Mouse (Mus musculus) cerebellum, postnatal 25 days (tissue): ENCODE measurements around the gene Kcnma1.

Experiments used
- DNase-seq, 2 experiments: peaks; one replicate each; pipeline ENCODE4 v3.0.0; 2021; ENCODE audit warnings: mixed read lengths in 2 of 2

Kcnma1 gene

GRCm38 (mm10) chr14:23771794-23772193 lies 242.5 kb downstream of the Kcnma1 start:
- DNase-seq = no peak

DNA sequence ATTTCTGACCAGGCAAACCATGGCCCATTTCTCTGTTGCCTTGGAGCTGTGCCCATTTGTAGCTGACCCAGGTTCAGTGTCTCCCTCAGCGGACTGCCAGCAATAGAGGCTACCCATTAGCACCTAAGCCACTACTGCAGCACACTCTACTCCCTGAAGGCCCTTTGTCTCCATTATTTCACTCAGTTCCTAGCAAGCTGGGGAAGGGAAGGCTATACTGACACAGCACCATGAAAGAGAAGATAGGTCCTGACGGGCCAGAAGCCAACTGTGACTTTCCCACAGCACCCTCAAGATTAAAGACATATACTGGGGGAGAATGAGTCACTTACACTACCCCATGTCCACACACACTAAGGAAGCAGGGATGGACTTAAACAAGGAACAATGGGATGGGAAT lies 251.8 kb downstream of the Kcnma1 start:
- DNase-seq = peak in 1 of 2 experiments; percentile 25

DNA sequence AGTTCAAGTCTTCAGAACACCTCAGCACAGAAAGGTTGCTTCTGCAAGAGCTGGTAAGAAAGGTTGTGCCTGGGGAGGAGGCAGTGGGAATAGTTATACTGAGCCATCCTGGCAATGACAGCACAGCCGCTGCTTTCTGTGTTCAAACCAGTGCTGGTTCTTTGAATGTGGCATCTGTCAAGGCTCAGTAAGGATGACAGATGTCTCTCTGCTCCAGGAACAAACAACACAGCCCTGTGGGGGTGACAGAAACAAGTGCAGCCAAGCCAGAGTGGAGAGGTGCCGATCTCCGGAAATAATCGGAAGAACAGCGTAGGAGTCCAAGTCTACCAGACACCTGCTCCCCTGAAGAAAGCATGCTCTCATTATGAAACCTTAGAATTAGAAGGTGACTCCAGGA lies 254.7 kb downstream of the Kcnma1 start:
- no peak for DNase-seq

DNA sequence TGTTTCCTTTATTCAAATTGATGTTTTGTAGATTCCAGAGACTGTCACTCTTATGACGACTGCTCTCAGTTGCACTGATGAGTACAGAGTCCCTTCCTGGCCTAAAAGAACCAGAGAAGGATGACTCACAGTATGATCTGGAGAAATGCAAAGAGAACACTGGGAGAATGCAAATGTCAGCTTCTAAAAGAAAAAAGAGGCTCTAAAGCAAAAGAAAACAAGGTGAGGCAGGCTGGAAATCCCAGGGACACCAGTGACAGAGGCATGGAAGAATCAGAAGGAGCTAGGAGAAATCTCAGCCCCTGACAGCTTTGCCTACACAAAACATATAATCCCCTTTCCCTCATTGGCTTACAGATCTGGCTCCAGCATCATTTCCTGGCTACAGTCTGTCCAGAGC lies 255.9 kb downstream of the Kcnma1 start:
- no peak for DNase-seq

GRCm38 (mm10) chr14:23748011-23748410 lies 266.3 kb downstream of the Kcnma1 start:
- no peak for DNase-seq

- DNase-seq = no peak
Measured at GRCm38 (mm10) chr14:23746976-23747375, 267.3 kb downstream of the Kcnma1 start.

DNA sequence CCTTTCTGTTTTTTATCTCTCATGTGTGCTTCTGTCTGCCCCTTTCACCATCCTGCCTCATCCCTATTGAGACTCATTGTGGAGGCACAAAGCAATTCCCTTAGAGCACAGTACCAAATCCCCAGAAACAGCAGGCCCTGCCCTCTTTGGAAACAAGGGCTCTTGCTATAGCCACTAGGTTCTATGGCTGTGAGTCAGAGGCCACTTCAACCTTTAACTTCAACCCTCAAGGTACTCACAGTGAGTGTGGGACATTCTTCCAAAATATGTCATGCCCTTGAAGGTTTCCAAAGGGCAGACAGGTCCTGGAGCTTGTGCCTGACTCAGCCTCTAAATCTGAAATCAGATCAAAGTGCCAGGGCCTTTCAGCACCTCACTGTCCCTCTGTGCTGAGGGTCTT lies 272.8 kb downstream of the Kcnma1 start:
- DNase-seq = no peak

DNA sequence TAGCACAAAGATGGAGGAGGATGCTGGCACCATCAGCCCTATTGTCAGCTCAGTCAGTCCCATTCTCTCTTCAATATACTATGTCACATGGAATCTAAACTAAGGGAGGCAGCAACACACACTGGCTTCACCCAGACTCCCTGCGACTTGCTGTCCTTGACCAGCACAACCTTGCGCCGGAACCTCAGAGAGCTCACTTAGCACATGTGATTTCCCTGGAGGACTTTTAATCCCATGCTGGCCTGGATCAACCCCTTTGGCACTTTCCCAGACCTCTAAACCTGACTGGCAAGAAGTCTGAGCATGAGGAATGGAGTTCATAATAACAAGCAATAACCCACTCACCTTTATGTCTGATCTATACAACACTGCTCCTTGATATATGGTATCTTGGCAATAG lies 280.1 kb downstream of the Kcnma1 start:
- no peak for DNase-seq

GRCm38 (mm10) chr14:23729377-23729776 lies 284.9 kb downstream of the Kcnma1 start:
- DNase-seq = no peak

DNA sequence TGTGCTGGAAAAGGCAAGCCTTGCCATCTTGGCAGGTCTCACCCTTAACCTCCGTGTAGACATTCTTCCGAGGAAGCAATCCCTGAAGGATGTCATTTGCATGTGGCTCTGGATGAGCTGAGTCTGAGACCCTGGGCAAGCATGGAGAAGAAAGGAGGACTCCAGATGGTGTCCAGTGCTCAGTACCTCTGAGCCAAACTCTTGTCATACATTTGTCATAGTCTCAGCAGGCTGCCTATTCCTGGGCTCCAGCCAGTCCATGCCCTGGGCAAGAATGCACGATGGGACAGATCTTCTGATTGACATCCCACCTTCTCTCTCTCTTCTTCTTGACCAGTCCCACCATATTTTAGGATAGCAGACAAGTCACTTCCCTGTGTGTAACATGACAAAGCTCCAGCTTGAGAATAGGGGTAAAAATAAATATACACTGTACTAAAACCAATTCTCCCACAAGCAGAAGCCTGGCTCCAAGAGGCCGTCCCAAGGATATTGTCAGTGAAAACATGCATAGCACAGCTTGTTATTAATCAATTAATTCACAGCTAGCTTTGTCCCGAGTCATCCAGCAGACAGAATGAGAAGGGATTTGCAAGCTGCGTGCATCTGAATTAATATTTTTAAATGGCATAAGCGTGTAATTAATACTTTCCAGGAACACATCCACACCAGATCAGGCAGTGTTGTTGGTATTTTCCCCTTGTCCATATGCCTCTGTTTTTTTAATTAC lies 290.4 kb downstream of the Kcnma1 start:
- peak; percentile 25 to 49 for DNase-seq

GRCm38 (mm10) chr14:23719246-23719645 lies 295.0 kb downstream of the Kcnma1 start:
- no peak for DNase-seq

DNA sequence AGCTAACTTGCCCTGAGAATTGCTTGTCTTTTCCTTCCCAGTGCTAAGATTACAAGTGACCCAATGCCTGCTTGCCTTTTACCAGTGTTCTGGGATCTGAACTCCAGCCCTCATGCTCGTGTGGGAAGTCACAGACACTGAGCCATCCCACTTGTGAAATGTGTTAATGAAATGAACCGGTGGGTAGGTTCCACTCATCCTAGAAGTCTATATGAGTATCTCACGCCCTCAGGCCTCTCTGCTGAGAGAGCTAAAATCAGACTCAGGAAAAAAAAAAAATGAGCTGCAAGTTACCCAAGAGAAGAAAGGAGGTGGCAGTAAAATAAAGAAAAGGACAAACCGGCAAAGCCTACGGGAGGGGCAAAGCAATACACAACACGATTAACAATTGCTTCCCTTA lies 295.6 kb downstream of the Kcnma1 start:
- DNase-seq = no peak

GRCm38 (mm10) chr14:23714396-23715131 lies 299.7 kb downstream of the Kcnma1 start:
- no peak for DNase-seq

DNA sequence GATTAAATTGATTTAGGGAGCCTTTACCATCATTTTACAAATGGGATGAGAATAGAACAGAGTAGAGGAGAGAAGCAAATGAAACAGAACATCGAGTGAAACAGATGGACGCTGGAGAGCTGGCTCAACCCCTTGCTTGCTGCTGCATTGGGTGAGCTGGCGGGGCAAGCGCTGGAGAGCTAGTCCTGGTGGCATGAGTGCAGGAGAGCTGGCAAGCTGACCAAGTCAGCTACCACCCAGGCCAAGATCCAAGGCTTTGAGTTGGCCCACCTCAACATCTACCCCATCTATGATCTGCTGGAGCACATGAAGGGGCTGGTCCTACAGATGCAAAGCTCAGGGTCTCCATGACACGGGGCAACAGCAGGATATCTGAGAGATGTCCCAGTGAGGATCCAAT lies 301.4 kb downstream of the Kcnma1 start:
- DNase-seq = no peak

- no peak for DNase-seq
Measured at GRCm38 (mm10) chr14:23710954-23711353, 303.3 kb downstream of the Kcnma1 start.

GRCm38 (mm10) chr14:23706837-23707236 lies 307.5 kb downstream of the Kcnma1 start:
- no peak for DNase-seq

DNA sequence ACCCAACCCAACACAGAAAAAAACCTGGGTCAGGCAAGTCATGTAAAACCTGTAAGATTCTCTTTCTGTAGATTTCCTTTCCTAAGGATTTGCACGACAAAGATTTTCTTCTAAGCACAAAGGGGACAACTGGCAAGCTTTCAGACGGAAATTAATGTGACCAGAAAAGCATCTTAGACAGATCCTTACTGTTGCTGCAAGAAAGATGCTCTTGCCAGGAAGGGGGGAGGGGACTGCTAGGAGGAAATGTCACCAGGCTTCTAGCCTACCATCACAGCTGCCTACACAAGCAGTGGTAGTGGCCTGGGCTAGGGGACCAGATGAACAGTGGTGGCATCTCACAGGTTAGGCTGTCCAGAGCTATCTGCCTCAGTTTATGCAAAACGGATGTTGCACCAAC lies 308.6 kb downstream of the Kcnma1 start:
- DNase-seq = no peak

DNA sequence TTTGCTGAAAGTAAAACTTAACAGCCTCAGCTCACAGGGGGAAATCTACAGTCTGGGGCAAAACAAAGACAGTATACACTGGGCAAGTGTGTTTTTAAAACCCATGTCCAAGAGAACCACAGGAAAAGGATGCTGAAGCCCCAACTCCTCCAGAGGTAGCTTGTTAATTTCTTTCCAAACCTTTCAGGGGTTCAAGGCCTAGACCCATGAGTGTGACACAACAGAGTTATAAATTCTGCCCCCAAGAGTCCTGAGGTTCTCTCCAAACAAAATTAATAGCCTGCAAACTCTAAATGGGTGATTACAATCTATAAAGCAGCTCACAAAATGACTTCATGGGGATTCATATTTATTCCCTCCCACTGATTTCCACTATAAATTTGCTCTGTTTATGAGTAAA lies 310.0 kb downstream of the Kcnma1 start:
- DNase-seq = no peak

GRCm38 (mm10) chr14:23696341-23696740 lies 317.9 kb downstream of the Kcnma1 start:
- no peak for DNase-seq

GRCm38 (mm10) chr14:23689681-23690080 lies 324.6 kb downstream of the Kcnma1 start:
- DNase-seq = no peak

DNA sequence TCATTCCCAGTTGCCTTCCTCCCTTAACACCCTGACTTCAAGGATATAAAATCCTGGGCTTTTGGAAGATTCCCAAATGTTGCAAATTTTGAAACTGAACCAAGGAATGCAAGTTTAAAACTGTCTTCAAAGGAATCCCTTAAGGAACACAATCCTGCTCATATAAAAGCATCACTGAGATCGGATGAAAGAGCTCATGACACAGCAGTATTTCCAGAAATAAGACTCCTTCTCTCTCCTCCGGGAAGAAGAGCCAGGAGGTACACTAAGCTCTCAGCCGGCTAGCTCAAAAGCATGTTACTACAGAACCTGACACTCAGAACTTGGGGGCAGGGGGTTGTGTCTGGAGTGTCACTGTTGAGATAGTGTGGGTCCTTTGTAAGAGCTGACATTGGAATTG lies 325.8 kb downstream of the Kcnma1 start:
- DNase-seq = no peak

DNA sequence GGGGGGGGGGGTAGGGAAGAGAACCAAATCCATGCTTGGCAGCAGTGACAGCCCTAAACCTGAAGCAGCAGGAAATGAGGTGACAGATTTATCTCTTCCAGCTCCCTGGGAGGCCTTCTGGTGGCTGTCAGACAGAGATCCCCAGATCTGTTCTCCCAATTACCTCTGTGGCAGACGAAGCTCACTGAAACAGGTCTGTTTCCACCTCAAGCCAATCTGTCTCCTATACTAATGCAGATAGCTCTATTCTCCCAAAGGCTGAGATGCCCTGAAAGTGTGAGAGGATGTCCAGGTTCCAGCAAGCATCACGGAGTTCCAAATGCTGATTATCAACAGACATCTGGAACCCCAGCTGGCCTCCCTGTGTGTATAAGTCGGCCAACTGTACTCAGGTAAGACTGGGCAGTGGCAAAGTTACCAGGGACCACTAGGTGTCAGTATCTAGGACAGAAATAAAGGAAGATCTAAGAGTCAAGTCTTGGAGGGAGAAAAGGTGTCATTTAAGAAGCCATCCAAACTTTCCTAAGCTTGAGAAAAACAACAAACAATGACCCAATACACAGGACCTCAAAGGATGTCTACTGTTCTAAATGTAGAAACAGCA lies 329.7 kb downstream of the Kcnma1 start:
- peak in 1 of 2 experiments; percentile 17 for DNase-seq

DNA sequence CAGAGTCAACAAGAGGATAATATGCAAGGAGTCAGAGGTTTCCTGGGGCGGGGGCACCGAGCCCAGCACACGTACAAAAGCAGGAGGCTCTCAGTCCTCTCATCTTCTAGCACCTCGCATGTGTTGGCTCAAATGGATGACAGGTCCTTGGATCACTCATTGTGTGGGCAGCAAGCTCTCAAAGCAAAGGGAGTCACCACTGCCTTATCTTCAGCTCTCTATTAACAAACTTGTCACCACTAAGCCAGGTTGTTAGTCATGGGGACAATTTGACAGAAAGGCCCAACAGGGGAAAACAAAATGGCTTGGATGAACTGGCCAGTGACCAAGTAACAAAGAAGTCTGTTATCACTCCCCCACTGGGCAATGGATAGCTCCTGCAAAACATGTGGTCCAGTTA lies 331.5 kb downstream of the Kcnma1 start:
- no peak for DNase-seq

DNA sequence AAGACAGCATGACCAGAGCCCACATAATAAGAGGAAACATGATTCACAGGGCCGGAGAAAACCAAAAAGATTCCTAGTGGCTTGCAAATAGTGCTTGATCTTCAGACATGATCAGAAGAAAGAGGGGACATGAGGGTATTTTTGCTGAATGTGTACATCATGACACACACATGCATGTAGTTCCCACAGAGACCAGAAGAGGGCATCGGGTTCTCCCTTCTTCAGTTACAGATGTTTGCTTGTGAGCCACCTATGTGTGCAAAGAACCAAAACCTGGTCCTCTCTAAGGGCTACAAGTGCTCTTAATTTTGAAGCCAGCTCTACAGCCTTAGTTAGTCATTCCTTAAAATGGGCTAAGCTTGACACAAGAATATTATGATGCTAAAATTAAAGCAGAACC lies 334.9 kb downstream of the Kcnma1 start:
- DNase-seq = peak in 1 of 2 experiments; percentile 16
